Mouse (Mus musculus): ENCODE data around the gene Plce1. TPM values are rescaled to one million over a fixed set of nuclear protein-coding genes. Genes with fewer than 3 reads are reported as not detected.

Plce1 gene
- total and polyA plus RNA-seq, 2 experiments from 2014 or later: 3.0 to 19.5 TPM

DNA sequence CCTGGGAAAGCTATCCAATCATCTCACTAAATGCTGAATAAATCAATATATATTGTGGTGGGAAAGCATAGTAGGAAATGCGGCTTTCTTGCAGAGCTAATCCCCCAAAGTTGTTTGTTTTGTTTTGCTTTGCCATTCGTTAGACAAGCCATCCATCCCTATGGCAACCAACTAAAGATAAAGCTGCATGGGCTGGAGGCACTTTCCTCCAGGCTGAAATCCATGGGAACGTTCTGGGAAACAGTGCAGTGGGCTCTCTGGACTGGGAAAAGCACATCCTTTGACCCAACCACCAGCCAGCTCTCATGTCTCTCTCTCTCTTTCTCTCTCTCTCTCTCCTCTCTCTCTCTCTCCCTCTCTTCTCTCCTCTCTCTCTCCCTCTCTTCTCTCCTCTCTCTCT lies 248.4 kb downstream of the Plce1 start:
- no peak overlapping the region for H3K27ac ChIP-seq (ENCODE audit: low read depth, low read length)
- peak; percentile 78; the same call in 1 of the 2 replicates for ATAC-seq (ENCODE audit: low FRiP score)
- H3K27me3 ChIP-seq (ENCODE audit: insufficient read depth, low read length): no peaks in the 10 kb centered on the region
- H3K4me3 ChIP-seq (ENCODE audit: low read depth, low read length): no peak overlapping the region
- DNase-seq (ENCODE audit: low spot score): peak; percentile 66
- no peak overlapping the region for H3K4me2 ChIP-seq (ENCODE audit: low read depth, low read length, poor library complexity, severe bottlenecking)
- H3K9me3 ChIP-seq (ENCODE audit: low read length): no peaks in the 10 kb centered on the region
- TF ChIP-seq CTCF (IDR thresholded peaks at IDR 0.05): no peak
- no peak overlapping the region for H3K9ac ChIP-seq (replicated peaks; ENCODE audit: low read length, poor library complexity, severe bottlenecking)
- WGBS: 7% methylated on average over 3 of the region's 3 CpGs
- no peaks in the 10 kb centered on the region for H3K4me1 ChIP-seq (ENCODE audit: insufficient read depth, low read length)
- H3K36me3 ChIP-seq (ENCODE audit: insufficient read depth, low read length): no peaks in the 10 kb centered on the region

DNA sequence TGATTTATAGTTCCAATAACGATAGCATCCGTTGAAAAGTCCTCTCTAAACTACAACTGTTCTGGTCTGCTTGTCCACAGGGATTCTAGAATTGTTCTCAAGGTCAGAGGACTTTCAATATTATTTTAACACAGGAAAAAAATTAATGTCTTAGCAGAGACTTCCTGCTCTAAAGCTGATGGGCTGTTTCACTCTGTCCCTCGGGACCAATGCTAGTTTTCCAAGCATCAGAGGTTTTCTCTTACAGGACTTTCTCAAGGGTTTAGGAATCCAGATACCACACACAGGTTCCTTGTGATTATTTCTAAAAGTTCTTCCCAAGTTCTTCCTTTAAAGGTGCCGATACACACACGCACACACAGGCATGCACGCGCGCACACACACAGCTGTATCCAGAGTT lies 263.6 kb downstream of the Plce1 start:
- no peaks in the 10 kb centered on the region for H3K9me3 ChIP-seq (ENCODE audit: low read length)
- 86% methylated on average over 8 of the region's 8 CpGs for WGBS
- no peaks in the 10 kb centered on the region for H3K27me3 ChIP-seq (ENCODE audit: insufficient read depth, low read length)
- no peak overlapping the region for H3K27ac ChIP-seq (ENCODE audit: low read depth, low read length)
- H3K9ac ChIP-seq (replicated peaks; ENCODE audit: low read length, poor library complexity, severe bottlenecking): no peak overlapping the region
- DNase-seq (ENCODE audit: low spot score) (no peak), ATAC-seq (ENCODE audit: low FRiP score) (no peak)
- no peaks in the 10 kb centered on the region for H3K4me1 ChIP-seq (ENCODE audit: insufficient read depth, low read length)
- TF ChIP-seq CTCF (IDR thresholded peaks at IDR 0.05): no peak
- H3K4me3 ChIP-seq (ENCODE audit: low read depth, low read length): no peak overlapping the region
- H3K36me3 ChIP-seq (ENCODE audit: insufficient read depth, low read length): no peaks in the 10 kb centered on the region
- no peak overlapping the region for H3K4me2 ChIP-seq (ENCODE audit: low read depth, low read length, poor library complexity, severe bottlenecking)

DNA sequence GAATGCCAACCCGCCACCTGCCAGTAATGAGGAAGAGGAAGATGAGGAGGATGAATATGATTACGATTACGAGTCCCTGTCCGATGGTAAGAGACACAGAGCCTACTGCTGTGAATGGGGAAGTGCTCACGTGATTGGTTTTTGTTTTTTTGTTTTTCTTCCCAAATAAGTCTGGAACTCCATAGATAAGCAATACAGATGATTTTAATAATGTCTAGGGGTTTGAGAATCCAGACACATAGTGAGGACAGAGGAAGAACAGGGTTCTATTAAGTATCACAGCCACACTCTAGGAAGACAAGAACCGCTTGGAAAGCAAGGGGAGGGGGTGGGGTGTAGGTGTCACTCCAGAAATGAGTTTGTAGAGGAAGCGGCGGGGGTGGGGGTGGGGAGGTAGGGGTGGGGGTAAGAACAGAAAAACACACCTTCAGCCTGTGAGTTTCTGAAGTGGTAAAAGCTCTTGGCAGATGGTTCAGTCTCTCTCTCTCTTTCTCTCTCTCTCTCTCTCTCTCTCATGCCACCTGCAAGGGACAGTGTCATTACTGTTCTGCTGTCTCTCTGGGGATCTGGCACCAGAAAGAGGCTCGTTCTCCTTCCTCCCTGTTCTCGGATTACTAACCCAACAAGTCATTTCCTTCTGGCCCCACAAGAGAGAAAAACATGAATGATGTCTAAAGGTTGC lies 265.0 kb downstream of the Plce1 start:
- no peaks in the 10 kb centered on the region for H3K4me1 ChIP-seq (ENCODE audit: insufficient read depth, low read length)
- H3K9ac ChIP-seq (replicated peaks; ENCODE audit: low read length, poor library complexity, severe bottlenecking): no peak overlapping the region
- H3K9me3 ChIP-seq (ENCODE audit: low read length): no peaks in the 10 kb centered on the region
- H3K4me2 ChIP-seq (ENCODE audit: low read depth, low read length, poor library complexity, severe bottlenecking): no peak overlapping the region
- no peak for TF ChIP-seq CTCF (IDR thresholded peaks at IDR 0.05)
- no peak overlapping the region for H3K4me3 ChIP-seq (ENCODE audit: low read depth, low read length)
- no peak overlapping the region for H3K27ac ChIP-seq (ENCODE audit: low read depth, low read length)
- 78% methylated on average over 10 of the region's 10 CpGs for WGBS
- ATAC-seq (ENCODE audit: low FRiP score) (no peak), DNase-seq (ENCODE audit: low spot score) (no peak)
- H3K36me3 ChIP-seq (ENCODE audit: insufficient read depth, low read length): no peaks in the 10 kb centered on the region
- no peaks in the 10 kb centered on the region for H3K27me3 ChIP-seq (ENCODE audit: insufficient read depth, low read length)

DNA sequence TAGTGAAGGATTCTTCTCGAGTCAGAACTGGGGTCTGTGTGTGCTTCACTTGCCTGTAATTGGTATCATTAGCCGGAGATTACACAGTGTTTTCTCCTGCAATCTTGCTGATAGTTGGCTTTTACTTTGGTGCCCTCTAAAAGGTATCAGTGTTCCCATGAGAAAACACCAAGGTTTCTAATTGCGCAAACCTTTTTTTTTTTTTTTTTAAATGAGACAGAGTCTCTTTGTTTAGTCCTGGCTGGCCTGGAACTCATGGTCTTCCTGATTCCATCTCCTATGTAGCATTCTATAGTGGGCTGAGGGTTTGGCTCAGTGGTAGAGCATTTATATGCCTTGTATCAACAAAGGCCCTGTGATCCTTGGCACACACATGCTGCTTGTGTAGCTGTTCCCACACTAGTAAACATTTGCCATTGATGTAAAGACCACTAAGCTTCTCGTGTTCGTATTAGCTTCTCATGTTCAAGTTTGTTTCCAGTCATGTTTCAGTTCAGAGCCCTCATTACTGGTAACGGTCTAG lies 265.6 kb downstream of the Plce1 start:
- ATAC-seq (ENCODE audit: low FRiP score): no peak
- Histone ChIP-seq H3K4me3 (ENCODE audit: low read depth, low read length) (no peak overlapping the region), H3K27me3 (ENCODE audit: insufficient read depth, low read length) (no peaks in the 10 kb centered on the region), H3K4me1 (ENCODE audit: insufficient read depth, low read length) (no peaks in the 10 kb centered on the region), H3K9me3 (ENCODE audit: low read length) (no peaks in the 10 kb centered on the region), H3K27ac (ENCODE audit: low read depth, low read length) (no peak overlapping the region), H3K36me3 (ENCODE audit: insufficient read depth, low read length) (no peaks in the 10 kb centered on the region), H3K4me2 (ENCODE audit: low read depth, low read length, poor library complexity, severe bottlenecking) (no peak overlapping the region), H3K9ac (replicated peaks; ENCODE audit: low read length, poor library complexity, severe bottlenecking) (no peak overlapping the region)
- no peak for DNase-seq (ENCODE audit: low spot score)
- no peak for TF ChIP-seq CTCF (IDR thresholded peaks at IDR 0.05)
- 81% methylated on average over 6 of the region's 6 CpGs for WGBS

DNA sequence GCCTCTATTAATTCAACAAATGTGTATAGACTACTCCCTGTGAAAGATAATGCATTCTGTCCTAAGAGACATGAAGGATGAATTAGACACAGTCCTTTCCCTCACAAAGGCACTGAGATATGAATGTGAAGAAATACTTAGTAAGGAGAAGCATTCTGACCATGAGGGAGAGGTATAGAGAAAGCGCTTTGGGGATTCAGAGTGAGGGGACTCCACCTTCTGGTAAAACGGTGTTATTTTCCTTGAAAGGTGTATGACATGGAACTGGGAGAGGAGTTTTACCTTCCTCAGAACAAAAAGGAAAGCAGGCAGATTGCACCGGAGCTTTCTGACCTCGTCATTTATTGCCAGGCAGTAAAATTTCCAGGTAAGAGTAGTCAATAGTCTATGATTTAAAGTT lies 269.3 kb downstream of the Plce1 start:
- peak; percentile 65 for TF ChIP-seq CTCF (IDR thresholded peaks at IDR 0.05)
- H3K9ac ChIP-seq (replicated peaks; ENCODE audit: low read length, poor library complexity, severe bottlenecking): no peak overlapping the region
- H3K27ac ChIP-seq (ENCODE audit: low read depth, low read length): no peak overlapping the region
- H3K4me3 ChIP-seq (ENCODE audit: low read depth, low read length): no peak overlapping the region
- H3K4me2 ChIP-seq (ENCODE audit: low read depth, low read length, poor library complexity, severe bottlenecking): no peak overlapping the region
- no peaks in the 10 kb centered on the region for H3K4me1 ChIP-seq (ENCODE audit: insufficient read depth, low read length)
- DNase-seq (ENCODE audit: low spot score) (peak; percentile 45), ATAC-seq (ENCODE audit: low FRiP score) (no peak)
- no peaks in the 10 kb centered on the region for H3K36me3 ChIP-seq (ENCODE audit: insufficient read depth, low read length)
- no peaks in the 10 kb centered on the region for H3K27me3 ChIP-seq (ENCODE audit: insufficient read depth, low read length)
- 69% methylated on average over 4 of the region's 4 CpGs for WGBS
- no peaks in the 10 kb centered on the region for H3K9me3 ChIP-seq (ENCODE audit: low read length)

DNA sequence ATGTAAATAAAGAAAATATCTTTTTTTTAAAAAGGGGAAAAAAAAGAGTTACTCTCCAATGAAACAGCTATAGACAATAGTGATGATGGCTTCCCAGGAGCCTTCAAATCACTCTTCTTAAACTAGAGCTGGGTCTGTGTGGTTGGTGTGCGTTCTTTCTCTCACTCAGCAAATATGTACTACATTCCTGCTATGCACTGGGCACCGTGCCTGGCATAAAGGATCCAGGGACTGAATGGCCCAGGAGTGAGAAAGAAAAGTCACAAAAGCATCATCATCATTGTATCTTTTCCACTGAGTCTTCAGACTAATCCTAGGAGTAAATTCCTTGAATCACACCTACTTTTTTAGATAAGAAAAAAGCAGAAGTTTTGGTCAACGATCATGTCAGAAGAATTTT lies 276.3 kb downstream of the Plce1 start:
- DNase-seq (ENCODE audit: low spot score) (no peak), ATAC-seq (ENCODE audit: low FRiP score) (no peak)
- no peak overlapping the region for H3K27ac ChIP-seq (ENCODE audit: low read depth, low read length)
- no peak for TF ChIP-seq CTCF (IDR thresholded peaks at IDR 0.05)
- H3K36me3 ChIP-seq (ENCODE audit: insufficient read depth, low read length): no peaks in the 10 kb centered on the region
- no peak overlapping the region for H3K4me2 ChIP-seq (ENCODE audit: low read depth, low read length, poor library complexity, severe bottlenecking)
- no peaks in the 10 kb centered on the region for H3K9me3 ChIP-seq (ENCODE audit: low read length)
- WGBS: 85% methylated on average over 3 of the region's 3 CpGs
- no peaks in the 10 kb centered on the region for H3K27me3 ChIP-seq (ENCODE audit: insufficient read depth, low read length)
- no peaks in the 10 kb centered on the region for H3K4me1 ChIP-seq (ENCODE audit: insufficient read depth, low read length)
- no peak overlapping the region for H3K4me3 ChIP-seq (ENCODE audit: low read depth, low read length)
- H3K9ac ChIP-seq (replicated peaks; ENCODE audit: low read length, poor library complexity, severe bottlenecking): no peak overlapping the region
